Mouse (Mus musculus) MEL (cell line): Measurements from ENCODE around the gene Crx. TPM values are rescaled to one million over a fixed set of nuclear protein-coding genes. Genes with fewer than 3 reads are reported as not detected.
"Not testable (repeated sequence)": the region's sequence is repeated elsewhere in the genome, so short reads cannot be mapped to it uniquely, and the experiment has no call there.

Experiments used
- DNase-seq: peaks from one replicate; pipeline ENCODE4 v3.0.0; 2011; ENCODE audit warnings: low read depth, low spot score
- H3K27ac ChIP-seq: 2 replicates; pipeline ENCODE4 v1.5.1; 2012; ENCODE audit warnings: low read depth, mild to moderate bottlenecking, control low read depth, low read length, moderate library complexity; ENCODE audit not compliant: control insufficient read depth
- H3K27me3 ChIP-seq, 2 experiments: fragments of 150-350 bp in 1 of 2; sonication (generic) in 1 of 2; 2 replicates each; pipeline ENCODE4 v1.6.1; 2012; ENCODE audit warnings: low read length in 2 of 2, mild to moderate bottlenecking in 2 of 2, improper control_type of control experiment in 1 of 2, moderate library complexity in 1 of 2; ENCODE audit not compliant: insufficient read depth in 2 of 2, control insufficient read depth in 1 of 2
- H3K36me3 ChIP-seq, 2 experiments: 2 replicates each; pipeline ENCODE4 v1.6.1; 2012 to 2014; ENCODE audit warnings: low read length in 2 of 2, improper control_type of control experiment in 1 of 2, inconsistent platforms in 1 of 2, mild to moderate bottlenecking in 1 of 2; ENCODE audit not compliant: insufficient read depth in 2 of 2, control insufficient read depth in 1 of 2
- H3K4me1 ChIP-seq, 2 experiments: fragments of 150-350 bp in 1 of 2; sonication (generic) in 1 of 2; 2 replicates each; pipeline ENCODE4 v1.6.1; 2012; ENCODE audit warnings: low read length in 2 of 2, improper control_type of control experiment in 1 of 2, mild to moderate bottlenecking in 1 of 2; ENCODE audit not compliant: insufficient read depth in 2 of 2, control insufficient read depth in 1 of 2
- H3K4me3 ChIP-seq, 2 experiments: fragments of 150-350 bp in 1 of 2; sonication (generic) in 1 of 2; 2 replicates each; pipeline ENCODE4 v1.5.1; 2012; ENCODE audit warnings: low read depth in 2 of 2, low read length in 2 of 2, mild to moderate bottlenecking in 2 of 2, moderate library complexity in 2 of 2, control low read depth in 1 of 2, improper control_type of control experiment in 1 of 2; ENCODE audit not compliant: control insufficient read depth in 1 of 2, insufficient read depth in 1 of 2
- H3K79me2 ChIP-seq: 2 replicates; pipeline ENCODE4 v1.6.1; 2012; ENCODE audit warnings: mild to moderate bottlenecking, low read length, moderate library complexity; ENCODE audit not compliant: control insufficient read depth, poor library complexity, insufficient read depth
- H3K9ac ChIP-seq: 2 replicates; pipeline ENCODE4 v1.6.1; 2012; ENCODE audit warnings: low read depth, mild to moderate bottlenecking, control low read depth, low read length, moderate library complexity; ENCODE audit not compliant: control insufficient read depth, poor library complexity, severe bottlenecking
- H3K9me3 ChIP-seq: fragments of 150-350 bp; sonication (generic); replicated peaks from 2 replicates; pipeline ENCODE4 v1.6.1; 2012; ENCODE audit warnings: mild to moderate bottlenecking, low read length, improper control_type of control experiment, moderate library complexity; ENCODE audit not compliant: insufficient read depth
- CTCF ChIP-seq, 3 experiments: IDR thresholded peaks in 2 of 3; conservative IDR thresholded peaks in 1 of 3; 2 replicates each; pipeline ENCODE4 v1.5.1; 2011 to 2012; ENCODE audit warnings: low read length in 3 of 3, low read depth in 2 of 3, mild to moderate bottlenecking in 2 of 3, improper control_type of control experiment in 1 of 3, inconsistent platforms in 1 of 3, mixed read lengths in 1 of 3, moderate library complexity in 1 of 3; ENCODE audit not compliant: control insufficient read depth in 1 of 3, insufficient read depth in 1 of 3, poor library complexity in 1 of 3, severe bottlenecking in 1 of 3
- E2F4 ChIP-seq: IDR thresholded peaks from 2 replicates; pipeline ENCODE4 v1.6.1; 2011; ENCODE audit warnings: low read depth, low read length, improper control_type of control experiment, borderline replicate concordance
- GABPA ChIP-seq: IDR thresholded peaks from 2 replicates; pipeline ENCODE4 v1.6.1; 2012; ENCODE audit warnings: low read depth, mild to moderate bottlenecking, inconsistent platforms, low read length, improper control_type of control experiment, moderate library complexity
- MAZ ChIP-seq: IDR thresholded peaks from 2 replicates; pipeline ENCODE4 v1.6.1; 2012; ENCODE audit warnings: low read depth, mild to moderate bottlenecking, inconsistent platforms, low read length, improper control_type of control experiment
- POLR2A ChIP-seq, 2 experiments: IDR thresholded peaks; 2 replicates each; pipeline ENCODE4 v1.6.1; 2011 to 2012; ENCODE audit warnings: low read length in 2 of 2, mild to moderate bottlenecking in 2 of 2, control low read depth in 1 of 2, improper control_type of control experiment in 1 of 2, low read depth in 1 of 2, moderate library complexity in 1 of 2; ENCODE audit not compliant: control insufficient read depth in 1 of 2, insufficient read depth in 1 of 2, poor library complexity in 1 of 2
- POLR2AphosphoS2 ChIP-seq: IDR thresholded peaks from 2 replicates; pipeline ENCODE4 v1.6.1; 2011; ENCODE audit warnings: low read length, improper control_type of control experiment
- RAD21 ChIP-seq: IDR thresholded peaks from 2 replicates; pipeline ENCODE4 v1.6.1; 2011; ENCODE audit warnings: mild to moderate bottlenecking, low read depth, low read length, improper control_type of control experiment
- SIN3A ChIP-seq: IDR thresholded peaks from 2 replicates; pipeline ENCODE4 v1.6.1; 2012; ENCODE audit warnings: low read length, improper control_type of control experiment, inconsistent platforms
- SMC3 ChIP-seq: IDR thresholded peaks from 2 replicates; pipeline ENCODE4 v1.6.1; 2011; ENCODE audit warnings: low read depth, low read length, improper control_type of control experiment
- TAL1 ChIP-seq: IDR thresholded peaks from 2 replicates; pipeline ENCODE4 v1.6.1; 2012; ENCODE audit warnings: mild to moderate bottlenecking, inconsistent platforms, low read length, moderate library complexity, mixed read lengths
- ZC3H11A ChIP-seq: IDR thresholded peaks from 2 replicates; pipeline ENCODE4 v1.6.1; 2012; ENCODE audit warnings: low read depth, mild to moderate bottlenecking, inconsistent platforms, low read length, improper control_type of control experiment
- ZKSCAN1 ChIP-seq: IDR thresholded peaks from 2 replicates; pipeline ENCODE4 v1.6.1; 2012; ENCODE audit warnings: low read depth, mild to moderate bottlenecking, inconsistent platforms, low read length, improper control_type of control experiment, moderate library complexity
- polyA plus RNA-seq, 2 experiments: library from polyadenylated mRNA; stranded (reverse) in 1 of 2; unstranded in 1 of 2; fragments of >175 nt in 1 of 2; fragments of >200 nt in 1 of 2; gene quantifications; 2 replicates each; pipeline versions ENCODE4 v1.2.1 to v1.2.4; 2012; ENCODE audit warnings: low replicate concordance in 2 of 2, low read depth in 1 of 2; ENCODE audit not compliant: insufficient read length in 2 of 2, insufficient read depth in 1 of 2, missing spikeins in 1 of 2
- total RNA-seq: library from RNA; depleted of rRNA; stranded (reverse); fragments of 300-350 nt; gene quantifications from 2 replicates; pipeline ENCODE4 v1.2.3, GENCODE M21; 2012

Crx gene
- total and polyA plus RNA-seq, 3 experiments, result not detected

GRCm38 (mm10) chr7:15916134-15916723 is 36.5 kb upstream of the Crx start:
- TF ChIP-seq TAL1 (no peak), POLR2AphosphoS2 (peak; percentile 44), ZKSCAN1 (no peak)
- no peaks in the 10 kb centered on the region for H3K27me3 ChIP-seq
- H3K36me3 ChIP-seq, result peaks cover 0 to 4% of the 10 kb centered on the region in 2 experiments; a peak in 2 of 4 replicates
- H3K4me3 ChIP-seq, result no peak overlapping the region
- no peak overlapping the region for H3K9ac ChIP-seq
- no peak for DNase-seq
- no peak overlapping the region for H3K27ac ChIP-seq
- peaks cover 0 to 6% of the 10 kb centered on the region in 2 experiments; a peak in 3 of 4 replicates for H3K4me1 ChIP-seq
- peaks cover 11% of the 10 kb centered on the region for H3K79me2 ChIP-seq
- no peaks in the 10 kb centered on the region for H3K9me3 ChIP-seq

- TF ChIP-seq POLR2AphosphoS2, result peak; percentile 25; the same call in 1 of the 2 replicates
Measured at GRCm38 (mm10) chr7:15915695-15916094, 35.9 kb upstream of the Crx start.

DNA sequence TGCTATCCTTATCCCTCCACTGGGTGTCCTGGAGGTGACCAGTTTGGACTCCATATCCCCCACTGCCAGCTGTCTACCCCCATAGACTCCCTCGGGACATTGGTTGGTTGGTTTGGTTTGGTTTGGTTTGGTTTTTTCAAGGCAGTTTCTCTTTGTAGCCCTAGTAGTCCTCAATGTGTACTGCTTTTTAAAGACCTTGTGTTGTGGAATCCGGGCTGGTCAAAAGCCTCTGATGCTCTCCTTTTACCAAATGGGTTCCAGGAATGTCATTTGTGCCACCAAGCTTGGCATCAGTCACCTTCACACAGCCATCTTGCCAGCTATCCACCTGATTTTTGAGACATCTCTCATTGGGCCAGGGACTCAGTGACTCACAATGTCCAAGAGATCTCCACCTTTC is 35.0 kb upstream of the Crx start:
- TF ChIP-seq POLR2A (IDR thresholded peaks at IDR 0.05; ENCODE audit: control insufficient read depth in 1 of 2, insufficient read depth in 1 of 2, low read depth in 1 of 2, low read length in 2 of 2, poor library complexity in 1 of 2), result no peak
- TF ChIP-seq MAZ, result no peak
- TF ChIP-seq SIN3A, result no peak
- H3K9me3 ChIP-seq, result no peaks in the 10 kb centered on the region
- H3K27me3 ChIP-seq, result no peaks in the 10 kb centered on the region
- H3K4me3 ChIP-seq, result no peak overlapping the region
- H3K79me2 ChIP-seq, result no peaks in the 10 kb centered on the region
- H3K36me3 ChIP-seq, result no peaks in the 10 kb centered on the region
- H3K9ac ChIP-seq, result no peak overlapping the region
- DNase-seq, result no peak
- H3K4me1 ChIP-seq, result no peaks in the 10 kb centered on the region
- no peak overlapping the region for H3K27ac ChIP-seq

More at GRCm38 (mm10) chr7:15915695-15916094, 35.9 kb upstream of the Crx start:
- H3K4me1 ChIP-seq, H3K36me3 ChIP-seq, H3K9ac ChIP-seq, H3K4me3 ChIP-seq, H3K9me3 ChIP-seq, H3K79me2 ChIP-seq, H3K27me3 ChIP-seq, H3K27ac ChIP-seq, DNase-seq: not testable (repeated sequence)

GRCm38 (mm10) chr7:15914252-15914651 is 34.5 kb upstream of the Crx start:
- Histone ChIP-seq H3K36me3 (no peaks in the 10 kb centered on the region), H3K4me3 (no peak overlapping the region), H3K9ac (no peak overlapping the region), H3K9me3 (no peaks in the 10 kb centered on the region), H3K27me3 (no peaks in the 10 kb centered on the region), H3K79me2 (no peaks in the 10 kb centered on the region), H3K4me1 (no peaks in the 10 kb centered on the region), H3K27ac (no peak overlapping the region)
- TF ChIP-seq CTCF (IDR thresholded peaks at IDR 0.05 in 2 of 3, conservative IDR thresholded peaks at IDR 0.05 in 1 of 3; ENCODE audit: control insufficient read depth in 1 of 3, insufficient read depth in 1 of 3, low read depth in 2 of 3, low read length in 3 of 3, poor library complexity in 1 of 3, severe bottlenecking in 1 of 3), result peak; percentile 61 to 98 (median 84)
- peak; percentile 68 for TF ChIP-seq SMC3
- no peak for TF ChIP-seq POLR2A (IDR thresholded peaks at IDR 0.05; ENCODE audit: control insufficient read depth in 1 of 2, insufficient read depth in 1 of 2, low read depth in 1 of 2, low read length in 2 of 2, poor library complexity in 1 of 2)
- TF ChIP-seq GABPA, result no peak
- TF ChIP-seq E2F4, result no peak
- TF ChIP-seq RAD21, result peak; percentile 56
- 0 out of 2 replicates have a peak, but pooled peaks have one; percentile 31 for TF ChIP-seq ZC3H11A
- peak; percentile 77 for DNase-seq
